Mouse (Mus musculus) midbrain, embryonic 15.5 days (tissue): Measurements from ENCODE around the gene Msx2. TPM values are rescaled to one million over a fixed set of nuclear protein-coding genes. Genes with fewer than 3 reads are reported as not detected.
A peak's percentile ranks its signal among the peaks of the same experiment; 100 is the strongest.

Experiments
- ATAC-seq: fragments of 200-750 bp; cut with Nextera tagmentation; replicated peaks from 2 replicates; pipeline ENCODE4 v1.8.0; 2017; ENCODE audit warnings: moderate TSS enrichment
- H3K27ac ChIP-seq: fragments of 300-500 bp; sonication (generic); 2 replicates; pipeline ENCODE4 v1.5.1; 2015; ENCODE audit warnings: mild to moderate bottlenecking, inconsistent platforms
- H3K27me3 ChIP-seq: fragments of 300-500 bp; sonication (generic); replicated peaks from 2 replicates; pipeline ENCODE4 v1.6.1; 2015; ENCODE audit warnings: inconsistent platforms
- H3K36me3 ChIP-seq: fragments of 300-500 bp; sonication (generic); replicated peaks from 2 replicates; pipeline ENCODE4 v1.6.1; 2015; ENCODE audit warnings: inconsistent platforms
- H3K4me1 ChIP-seq: fragments of 300-500 bp; sonication (generic); 2 replicates; pipeline ENCODE4 v1.6.1; 2015; ENCODE audit warnings: inconsistent platforms
- H3K4me2 ChIP-seq: fragments of 300-500 bp; sonication (generic); 2 replicates; pipeline ENCODE4 v1.6.1; 2015; ENCODE audit warnings: inconsistent platforms, mild to moderate bottlenecking, moderate library complexity
- H3K4me3 ChIP-seq: fragments of 300-500 bp; sonication (generic); 2 replicates; pipeline ENCODE4 v1.5.1; 2015; ENCODE audit warnings: mild to moderate bottlenecking, inconsistent platforms
- H3K9ac ChIP-seq: fragments of 300-500 bp; sonication (generic); 2 replicates; pipeline ENCODE4 v1.6.1; 2015; ENCODE audit warnings: mild to moderate bottlenecking, inconsistent platforms
- H3K9me3 ChIP-seq: fragments of 300-500 bp; sonication (generic); 2 replicates; pipeline ENCODE4 v1.6.1; 2016; ENCODE audit warnings: inconsistent platforms
- WGBS: fragments of 180-500 bp; shearing (Covaris S2); methylation state at CpG from one replicate; pipeline ENCODE4 v1.1.7; 2015; ENCODE audit warnings: mixed read lengths; 5-methylcytosine and 5-hydroxymethylcytosine counted together
- polyA plus RNA-seq: library from polyadenylated mRNA; unstranded; fragments of >200 nt; fragmentation: Nextera tagmentation; extraction: Ambion mirVana; gene quantifications from 2 replicates; pipeline ENCODE4 v1.2.1, GENCODE M21; 2015

Msx2 gene
- polyA plus RNA-seq, 1 experiment from 2014 or later, result 0.83 TPM

DNA sequence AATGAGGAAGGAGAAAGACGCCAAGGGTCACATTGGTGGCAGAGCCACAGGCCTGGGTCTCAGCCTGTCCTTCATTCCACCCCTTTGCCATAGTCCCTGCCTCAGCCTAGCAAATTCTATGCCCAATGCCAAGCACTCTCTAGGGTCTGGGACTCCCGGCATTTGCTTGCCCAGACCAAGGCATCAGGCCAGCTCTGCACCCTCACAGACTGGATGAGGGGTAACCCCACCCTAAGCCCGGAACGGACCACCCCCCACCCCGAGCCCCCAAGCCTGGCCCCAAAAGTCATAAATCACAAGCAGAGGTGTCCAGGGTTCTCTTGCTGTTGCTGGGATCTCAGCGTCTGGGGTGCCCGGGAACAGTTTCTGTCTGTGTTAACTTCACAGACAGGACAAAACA is 9.8 kb downstream of the Msx2 start:
- H3K4me2 ChIP-seq, result 0 out of 2 replicates have a peak overlapping the region, but pooled peaks have one; percentile 42
- ATAC-seq, result no peak
- no peak overlapping the region for H3K9ac ChIP-seq
- WGBS, result under 1% methylated on average over 7 of the region's 7 CpGs
- peaks cover 24% of the 10 kb centered on the region for H3K4me1 ChIP-seq
- H3K4me3 ChIP-seq, result no peak overlapping the region
- no peaks in the 10 kb centered on the region for H3K9me3 ChIP-seq
- peaks cover 79% of the 10 kb centered on the region for H3K27me3 ChIP-seq
- H3K27ac ChIP-seq, result no peak overlapping the region
- H3K36me3 ChIP-seq, result no peaks in the 10 kb centered on the region

DNA sequence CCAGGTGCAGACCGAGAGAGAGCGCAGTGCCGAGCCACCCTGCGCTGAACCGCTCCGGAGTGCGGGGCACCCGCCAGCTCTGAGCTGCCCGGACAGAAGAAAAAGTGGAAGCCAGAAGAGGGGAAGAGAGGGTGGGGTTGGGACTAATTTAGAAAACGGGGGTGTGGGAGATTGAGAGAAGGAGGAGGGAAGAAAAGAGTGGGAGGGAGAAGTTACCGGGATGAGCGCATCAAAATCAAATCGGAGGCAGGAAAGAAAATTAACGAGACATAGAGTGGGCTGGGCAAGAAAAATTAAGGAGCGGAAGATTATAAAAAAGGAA is 10.3 kb downstream of the Msx2 start:
- no peak overlapping the region for H3K27ac ChIP-seq
- H3K9ac ChIP-seq, result peak overlapping the region; percentile 1; the same call in 1 of the 2 replicates
- peaks cover 80% of the 10 kb centered on the region for H3K27me3 ChIP-seq
- no peaks in the 10 kb centered on the region for H3K9me3 ChIP-seq
- no peak for ATAC-seq
- H3K4me3 ChIP-seq, result peak overlapping the region; percentile 22
- H3K36me3 ChIP-seq, result no peaks in the 10 kb centered on the region
- peaks cover 24% of the 10 kb centered on the region for H3K4me1 ChIP-seq
- H3K4me2 ChIP-seq, result peak overlapping the region; percentile 42
- under 1% methylated on average over 15 of the region's 15 CpGs for WGBS

DNA sequence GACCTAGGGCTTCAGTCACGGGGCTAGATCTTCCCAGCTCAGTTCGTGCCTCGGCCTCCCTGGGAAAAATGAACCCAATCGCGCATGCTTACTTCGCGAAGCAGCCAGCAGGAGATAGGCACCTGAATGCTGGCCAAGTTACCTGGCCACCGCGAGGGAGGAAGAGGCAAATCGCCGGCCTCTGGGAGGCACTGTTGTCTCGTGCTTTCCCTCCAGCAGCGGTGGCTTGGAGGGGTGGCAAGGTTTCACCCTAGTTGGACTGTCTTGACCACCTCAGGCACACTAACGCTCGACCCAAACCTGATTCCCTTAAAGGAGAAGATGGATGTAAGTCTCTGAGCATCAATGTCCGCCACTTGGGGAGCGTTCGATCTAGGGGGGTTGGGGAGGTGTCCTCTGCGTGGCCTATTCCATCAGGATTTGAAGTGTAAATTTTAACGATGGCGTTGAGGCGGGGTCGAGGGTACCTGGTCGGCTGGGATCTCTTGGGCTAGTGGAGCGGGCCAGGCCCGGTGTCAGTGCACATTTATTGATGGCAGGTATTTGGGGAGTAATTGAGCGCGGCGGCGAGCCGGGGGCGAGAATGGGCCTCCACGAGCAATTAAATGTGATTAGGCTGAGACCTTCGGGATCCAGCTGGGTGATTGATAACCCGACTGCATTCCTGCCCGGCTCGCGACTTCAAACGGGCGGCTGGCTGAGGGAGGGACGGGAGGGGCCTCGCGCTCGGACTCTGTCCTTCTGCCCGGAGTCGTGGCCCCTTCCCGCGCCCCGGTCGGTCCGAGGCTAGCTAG is 10.8 kb downstream of the Msx2 start:
- Histone ChIP-seq H3K36me3 (no peaks in the 10 kb centered on the region), H3K9me3 (no peaks in the 10 kb centered on the region), H3K4me3 (peak overlapping the region; percentile 22), H3K27me3 (peaks cover 77% of the 10 kb centered on the region), H3K4me1 (peaks cover 24% of the 10 kb centered on the region), H3K4me2 (peak overlapping the region; percentile 42), H3K9ac (peak overlapping the region; percentile 1; the same call in 1 of the 2 replicates), H3K27ac (no peak overlapping the region)
- peak; percentile 33; the same call in 1 of the 2 replicates for ATAC-seq
- under 1% methylated on average over 51 of the region's 51 CpGs for WGBS

DNA sequence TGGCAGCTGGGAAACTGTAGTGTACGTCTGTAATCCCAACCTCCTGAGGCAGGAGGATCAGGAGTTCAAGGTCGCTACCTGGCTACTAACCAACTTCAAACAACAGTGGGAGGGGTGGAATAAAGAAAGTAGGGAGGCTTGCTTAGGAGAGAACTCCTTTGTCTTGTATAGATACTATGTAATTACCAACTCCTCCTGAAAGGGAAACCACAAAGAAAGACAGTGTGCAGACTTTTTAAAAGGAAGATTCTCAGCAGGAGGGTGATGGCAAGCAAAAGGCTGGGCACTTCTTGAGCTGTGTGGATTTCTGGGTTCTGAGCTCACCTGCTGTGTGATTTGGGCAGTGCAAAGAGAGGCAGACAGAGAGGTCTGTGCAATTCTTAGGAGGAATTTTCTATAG is 11.5 kb downstream of the Msx2 start:
- Histone ChIP-seq H3K4me3 (no peak overlapping the region), H3K27ac (no peak overlapping the region), H3K27me3 (peaks cover 83% of the 10 kb centered on the region), H3K9me3 (no peaks in the 10 kb centered on the region), H3K4me1 (peaks cover 24% of the 10 kb centered on the region), H3K4me2 (no peak overlapping the region), H3K9ac (no peak overlapping the region), H3K36me3 (no peaks in the 10 kb centered on the region)
- 22% methylated on average over 2 of the region's 2 CpGs for WGBS
- no peak for ATAC-seq

DNA sequence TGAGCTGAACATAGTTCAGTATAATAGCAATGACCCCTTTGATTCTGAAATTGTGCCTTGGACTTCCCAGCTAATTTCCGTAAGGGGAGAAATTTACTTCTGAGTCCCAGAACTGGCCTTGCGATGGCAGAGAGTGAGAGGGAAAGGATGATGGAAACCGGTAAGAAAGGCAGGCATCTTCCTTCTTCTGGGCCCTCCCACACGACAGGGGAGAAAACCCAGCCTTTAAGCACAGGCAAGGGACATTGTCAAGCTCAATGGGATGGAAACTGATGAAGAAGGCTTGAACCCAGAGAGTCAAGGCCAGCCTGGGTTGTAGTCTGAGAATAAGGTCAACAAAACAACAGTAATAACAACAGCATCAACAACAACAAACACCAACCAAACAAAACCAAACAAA is 14.1 kb downstream of the Msx2 start:
- no peak overlapping the region for H3K27ac ChIP-seq
- WGBS, result 55% methylated on average over 4 of the region's 4 CpGs
- no peak for ATAC-seq
- H3K4me2 ChIP-seq, result no peak overlapping the region
- no peak overlapping the region for H3K9ac ChIP-seq
- no peak overlapping the region for H3K4me3 ChIP-seq
- no peaks in the 10 kb centered on the region for H3K9me3 ChIP-seq
- H3K36me3 ChIP-seq, result no peaks in the 10 kb centered on the region
- H3K4me1 ChIP-seq, result peaks cover 31% of the 10 kb centered on the region
- H3K27me3 ChIP-seq, result peaks cover 66% of the 10 kb centered on the region

DNA sequence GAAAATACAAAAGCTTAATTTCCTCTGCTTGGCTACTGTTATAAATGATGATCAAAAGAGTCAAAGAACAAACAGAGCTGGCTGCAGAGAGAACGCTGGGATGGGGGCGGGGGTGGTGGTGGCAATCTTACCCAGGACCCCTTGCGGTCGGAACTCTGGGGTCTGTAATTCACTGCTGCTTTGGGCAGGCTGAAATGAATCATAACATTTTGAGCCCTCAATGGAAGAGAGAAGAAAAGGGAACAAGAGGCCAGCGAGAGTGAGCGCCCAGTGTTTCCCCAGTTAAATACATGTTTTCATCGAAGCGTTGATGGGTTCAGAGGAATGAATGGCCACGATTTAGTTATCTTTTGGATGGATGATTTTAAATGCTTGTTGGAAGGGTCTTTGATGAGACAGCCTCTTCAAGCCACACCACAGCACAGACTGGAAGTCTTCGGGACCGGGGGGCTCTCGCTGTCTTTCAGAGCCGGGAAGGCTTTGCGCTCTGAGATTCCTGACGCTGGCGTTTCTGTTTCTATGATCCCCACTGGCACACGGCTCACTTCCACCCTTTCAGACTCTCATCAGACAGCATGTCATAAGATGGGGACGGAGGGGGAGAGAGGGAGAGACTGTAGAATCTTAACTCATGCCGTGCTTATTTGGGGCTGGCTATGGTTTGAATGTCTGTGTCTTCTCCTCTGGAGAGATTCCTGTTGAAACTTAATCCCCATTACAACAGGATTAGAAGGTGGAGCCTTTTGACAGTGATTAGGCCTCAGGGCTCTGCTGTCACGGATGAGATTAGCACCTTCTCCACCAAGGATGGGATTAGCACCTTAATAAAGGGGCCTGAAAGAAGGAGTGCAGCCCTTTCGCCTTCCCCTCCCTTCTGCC is 17.8 kb downstream of the Msx2 start:
- H3K9me3 ChIP-seq, result no peaks in the 10 kb centered on the region
- peak overlapping the region; percentile 56 for H3K4me2 ChIP-seq
- H3K4me1 ChIP-seq, result peaks cover 16% of the 10 kb centered on the region
- peak overlapping the region; percentile 32; the same call in 1 of the 2 replicates for H3K9ac ChIP-seq
- H3K4me3 ChIP-seq, result peak overlapping the region; percentile 28
- H3K27ac ChIP-seq, result peak overlapping the region; percentile 68
- no peaks in the 10 kb centered on the region for H3K36me3 ChIP-seq
- ATAC-seq, result peak; percentile 90
- 2% methylated on average over 21 of the region's 21 CpGs for WGBS
- H3K27me3 ChIP-seq, result peaks cover 61% of the 10 kb centered on the region

DNA sequence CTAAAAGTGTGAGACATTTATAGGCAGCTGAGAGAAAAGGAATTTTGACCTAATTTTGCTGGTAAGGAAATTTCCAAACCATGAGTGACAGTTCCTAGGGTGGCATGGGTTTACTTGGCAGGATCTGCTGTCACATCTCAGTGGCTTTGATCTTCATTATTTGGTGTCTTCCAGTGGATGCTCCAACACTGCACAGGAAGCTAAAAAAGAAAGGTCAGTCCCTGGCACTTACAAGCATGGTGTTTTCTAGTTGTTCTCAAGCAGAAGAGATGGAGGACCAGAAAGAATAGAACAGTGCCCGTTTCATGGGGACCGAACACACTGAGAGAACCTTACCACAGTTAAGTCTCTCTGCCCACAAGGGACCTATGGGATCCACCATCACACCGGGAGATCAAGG is 18.9 kb downstream of the Msx2 start:
- Histone ChIP-seq H3K4me3 (no peak overlapping the region), H3K36me3 (no peaks in the 10 kb centered on the region), H3K4me1 (peaks cover 16% of the 10 kb centered on the region), H3K4me2 (no peak overlapping the region), H3K9ac (no peak overlapping the region), H3K9me3 (no peaks in the 10 kb centered on the region), H3K27ac (no peak overlapping the region), H3K27me3 (peaks cover 59% of the 10 kb centered on the region)
- no peak for ATAC-seq
- 71% methylated on average over 3 of the region's 3 CpGs for WGBS

DNA sequence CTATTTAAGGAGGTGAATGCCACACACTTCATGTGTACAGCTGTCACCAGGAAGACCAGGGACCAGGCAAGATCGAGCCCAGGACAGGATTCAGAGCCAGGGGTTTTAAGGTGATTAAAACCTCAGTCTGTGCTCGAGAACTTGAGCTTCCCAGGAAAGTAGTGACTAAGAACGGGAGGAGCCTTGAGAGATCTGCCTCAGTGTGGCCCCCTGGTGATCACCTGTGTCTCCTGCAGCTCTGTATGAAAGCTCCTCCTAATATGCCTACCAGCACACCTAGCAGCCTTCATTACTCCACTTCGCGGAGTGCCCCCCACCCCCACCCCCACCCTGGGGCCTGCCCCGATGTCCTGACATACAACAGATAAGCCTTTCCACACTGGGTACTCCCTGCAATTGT is 25.3 kb downstream of the Msx2 start:
- Histone ChIP-seq H3K27me3 (peaks cover 47% of the 10 kb centered on the region), H3K4me3 (no peak overlapping the region), H3K4me1 (peaks cover 1% of the 10 kb centered on the region; the same call in 1 of the 2 replicates), H3K27ac (no peak overlapping the region), H3K36me3 (no peaks in the 10 kb centered on the region), H3K9ac (no peak overlapping the region), H3K9me3 (no peaks in the 10 kb centered on the region), H3K4me2 (no peak overlapping the region)
- 30% methylated on average over 6 of the region's 6 CpGs for WGBS
- no peak for ATAC-seq

DNA sequence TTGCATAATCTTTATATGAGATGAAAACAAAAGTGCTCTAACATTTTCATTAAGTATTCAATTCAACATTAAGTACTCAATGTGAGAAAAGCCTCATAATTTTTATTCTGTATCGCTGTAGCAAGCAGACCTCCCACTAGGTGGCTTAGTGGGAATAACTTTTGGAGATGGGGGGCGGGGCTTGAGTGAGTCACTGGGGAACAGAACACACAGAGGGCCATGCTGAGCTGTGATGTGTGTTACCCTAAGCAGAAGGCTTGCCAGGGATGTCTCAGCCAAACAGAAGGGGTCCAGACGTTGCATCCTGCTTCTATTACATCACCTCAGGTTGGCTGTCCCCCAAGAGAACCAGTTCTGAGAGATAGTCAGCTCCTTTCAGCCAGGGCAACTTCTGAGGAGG is 29.3 kb downstream of the Msx2 start:
- Histone ChIP-seq H3K27ac (no peak overlapping the region), H3K9ac (no peak overlapping the region), H3K36me3 (no peaks in the 10 kb centered on the region), H3K4me1 (peaks cover 4% of the 10 kb centered on the region; the same call in 1 of the 2 replicates), H3K27me3 (peaks cover 25% of the 10 kb centered on the region; the same call in 1 of the 2 replicates), H3K9me3 (no peaks in the 10 kb centered on the region), H3K4me2 (no peak overlapping the region), H3K4me3 (no peak overlapping the region)
- no peak for ATAC-seq
- WGBS, result 26% methylated on average over 3 of the region's 3 CpGs

DNA sequence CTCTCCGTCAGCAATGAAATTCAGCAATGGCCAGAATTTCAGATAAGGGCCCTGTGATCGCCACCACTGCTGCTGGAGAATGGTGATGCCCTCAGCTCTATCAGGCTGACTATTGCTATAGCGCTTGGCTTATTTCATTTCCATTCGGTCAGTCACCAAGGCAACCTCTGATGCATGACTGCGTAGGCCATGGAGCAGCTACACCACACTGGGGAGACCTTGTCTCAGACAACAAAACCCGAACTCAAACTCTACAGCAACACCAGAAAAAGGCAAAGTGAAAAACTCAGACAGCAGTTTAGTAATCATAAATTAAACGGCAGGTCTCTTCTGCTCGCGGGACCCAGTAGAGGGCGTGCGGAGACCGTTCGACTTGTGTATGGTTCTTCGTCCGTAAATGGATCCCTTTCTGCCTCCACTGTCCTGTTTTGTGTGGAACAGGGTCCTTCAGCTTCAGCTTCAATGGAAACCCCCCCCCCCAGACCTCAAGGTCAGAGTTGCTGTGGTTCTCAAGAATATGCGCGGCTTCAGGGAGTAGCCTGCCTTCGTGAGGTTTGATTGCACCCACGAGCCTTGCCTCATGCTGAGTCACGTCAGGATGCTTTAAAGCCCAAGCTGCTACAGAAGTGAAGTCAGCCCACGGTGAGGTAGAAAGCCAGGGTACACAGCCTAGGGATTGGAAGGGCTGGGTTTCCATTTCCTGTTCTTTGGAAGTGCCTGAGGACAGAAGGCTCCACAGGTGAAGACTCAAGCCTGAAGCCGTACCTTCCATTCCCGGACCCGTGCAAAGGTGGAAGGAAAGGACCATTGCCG is 30.5 kb downstream of the Msx2 start:
- WGBS, result 28% methylated on average over 25 of the region's 25 CpGs
- peaks cover 23% of the 10 kb centered on the region; the same call in 1 of the 2 replicates for H3K27me3 ChIP-seq
- H3K9ac ChIP-seq, result no peak overlapping the region
- no peaks in the 10 kb centered on the region for H3K9me3 ChIP-seq
- H3K4me2 ChIP-seq, result peak overlapping the region; percentile 47
- peaks cover 4% of the 10 kb centered on the region; the same call in 1 of the 2 replicates for H3K4me1 ChIP-seq
- no peak overlapping the region for H3K27ac ChIP-seq
- no peak overlapping the region; the same call in 1 of the 2 replicates for H3K4me3 ChIP-seq
- H3K36me3 ChIP-seq, result no peaks in the 10 kb centered on the region
- ATAC-seq, result peak; percentile 48; the same call in 1 of the 2 replicates

DNA sequence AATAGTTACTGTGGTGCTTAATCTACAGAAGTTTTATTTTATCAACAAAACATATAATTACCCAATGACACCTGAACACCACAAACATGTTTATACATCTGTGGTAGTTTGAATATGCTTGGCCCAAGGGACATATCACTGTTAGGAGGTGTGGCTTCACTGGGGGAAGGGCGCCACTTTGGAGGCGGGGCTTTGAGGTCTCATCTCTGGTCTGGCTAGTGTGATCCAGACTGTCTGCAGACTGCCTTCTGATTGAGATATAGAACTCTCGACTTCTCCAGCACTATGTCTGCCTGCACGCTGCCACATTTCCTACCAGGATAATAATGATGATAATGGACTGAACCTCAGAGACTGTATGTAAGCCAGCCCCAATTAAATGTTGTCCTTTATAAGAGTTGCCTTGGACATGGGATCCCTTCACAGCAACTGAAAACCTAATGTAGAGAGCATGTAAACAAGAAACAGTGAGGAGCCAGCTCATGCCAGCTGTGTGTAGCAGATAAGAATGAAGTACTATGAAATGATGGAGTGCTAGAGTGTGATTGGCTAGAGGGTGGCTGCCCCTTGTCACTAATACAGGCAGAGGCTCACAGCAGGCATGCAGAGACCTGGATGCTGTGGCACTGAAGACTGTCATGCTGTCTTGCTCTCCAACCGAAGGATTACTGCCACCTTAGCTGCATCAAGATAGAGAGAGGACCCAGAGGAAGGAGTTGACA is 31.4 kb downstream of the Msx2 start:
- Histone ChIP-seq H3K4me1 (peaks cover 4% of the 10 kb centered on the region; the same call in 1 of the 2 replicates), H3K9me3 (no peaks in the 10 kb centered on the region), H3K9ac (no peak overlapping the region), H3K27me3 (peaks cover 21% of the 10 kb centered on the region; the same call in 1 of the 2 replicates), H3K4me2 (no peak overlapping the region), H3K36me3 (no peaks in the 10 kb centered on the region), H3K27ac (no peak overlapping the region), H3K4me3 (no peak overlapping the region)
- no peak for ATAC-seq
- 70% methylated on average over 5 of the region's 5 CpGs for WGBS
